Mouse (Mus musculus): Measurements from ENCODE around the gene Dicer1.
"Not testable (repeated sequence)": the region's sequence is repeated elsewhere in the genome, so short reads cannot be mapped to it uniquely, and the experiment has no call there.

Gene Dicer1

GRCm38 (mm10) chr12:104740841-104741787 lies 10.6 kb downstream of the Dicer1 start:
- DNase-seq, result no peak

GRCm38 (mm10) chr12:104738931-104739330 lies 12.8 kb downstream of the Dicer1 start:
- DNase-seq, result no peak

GRCm38 (mm10) chr12:104738446-104738845 lies 13.3 kb downstream of the Dicer1 start:
- DNase-seq, result no peak

GRCm38 (mm10) chr12:104737666-104738065 lies 14.1 kb downstream of the Dicer1 start:
- no peak for DNase-seq

- no peak for DNase-seq
Measured at GRCm38 (mm10) chr12:104735993-104736395, 15.8 kb downstream of the Dicer1 start.

GRCm38 (mm10) chr12:104733165-104733564 lies 18.6 kb downstream of the Dicer1 start:
- no peak for DNase-seq

GRCm38 (mm10) chr12:104731782-104732181 lies 20.0 kb downstream of the Dicer1 start:
- DNase-seq, result no peak

GRCm38 (mm10) chr12:104726436-104726835 lies 25.3 kb downstream of the Dicer1 start:
- DNase-seq, result not testable (repeated sequence)

GRCm38 (mm10) chr12:104722056-104722455 lies 29.7 kb downstream of the Dicer1 start:
- DNase-seq, result no peak

GRCm38 (mm10) chr12:104721011-104721410 lies 30.7 kb downstream of the Dicer1 start:
- DNase-seq, result no peak

GRCm38 (mm10) chr12:104718956-104719355 lies 32.8 kb downstream of the Dicer1 start:
- no peak for DNase-seq

GRCm38 (mm10) chr12:104716409-104716808 lies 35.3 kb downstream of the Dicer1 start:
- DNase-seq, result no peak

- DNase-seq, result no peak
Measured at GRCm38 (mm10) chr12:104715453-104715852, 36.3 kb downstream of the Dicer1 start.

- no peak for DNase-seq
Measured at GRCm38 (mm10) chr12:104700266-104700665, 51.5 kb downstream of the Dicer1 start.

- no peak for DNase-seq
Measured at GRCm38 (mm10) chr12:104699753-104700152, 52.0 kb downstream of the Dicer1 start.

- no peak for DNase-seq
Measured at GRCm38 (mm10) chr12:104695514-104695913, 56.2 kb downstream of the Dicer1 start.

- DNase-seq, result no peak
Measured at GRCm38 (mm10) chr12:104692864-104693263, 58.9 kb downstream of the Dicer1 start.

- DNase-seq, result no peak
Measured at GRCm38 (mm10) chr12:104690412-104690811, 61.3 kb downstream of the Dicer1 start.

- no peak for DNase-seq
Measured at GRCm38 (mm10) chr12:104688870-104689269, 62.9 kb downstream of the Dicer1 start.

GRCm38 (mm10) chr12:104684411-104684931 lies 67.3 kb downstream of the Dicer1 start:
- DNase-seq, result no peak

GRCm38 (mm10) chr12:104679819-104680132 lies 72.0 kb downstream of the Dicer1 start:
- no peak for DNase-seq

- no peak for DNase-seq
Measured at GRCm38 (mm10) chr12:104679121-104679818, 72.5 kb downstream of the Dicer1 start.

GRCm38 (mm10) chr12:104678462-104678861 lies 73.3 kb downstream of the Dicer1 start:
- no peak for DNase-seq
